Mouse (Mus musculus) CH12.LX (cell line): Measurements from ENCODE around the gene Gdf1. TPM values are rescaled to one million over a fixed set of nuclear protein-coding genes. Genes with fewer than 3 reads are reported as not detected.

Source experiments
- DNase-seq: peaks from one replicate; pipeline ENCODE4 v3.0.0-alpha.2; 2013; ENCODE audit errors: extremely low read depth
- H3K27ac ChIP-seq: 2 replicates; pipeline ENCODE4 v1.5.1; 2012; ENCODE audit warnings: low read depth, mild to moderate bottlenecking, control low read depth, moderate library complexity; ENCODE audit not compliant: insufficient read depth
- H3K27me3 ChIP-seq: replicated peaks from 2 replicates; pipeline ENCODE3; 2012; ENCODE audit warnings: inconsistent platforms
- H3K36me3 ChIP-seq, 2 experiments: replicated peaks in 1 of 2; 2 replicates each; pipeline versions ENCODE3 to v1.6.1; 2012; ENCODE audit warnings: inconsistent platforms in 1 of 2, low read length in 1 of 2, mild to moderate bottlenecking in 1 of 2, mixed read lengths in 1 of 2, moderate library complexity in 1 of 2; ENCODE audit not compliant: control insufficient read depth in 1 of 2, insufficient read depth in 1 of 2
- H3K4me1 ChIP-seq, 2 experiments: 2 replicates each; pipeline ENCODE4 v1.6.1; 2012; ENCODE audit warnings: inconsistent platforms in 1 of 2, moderate library complexity in 1 of 2; ENCODE audit not compliant: insufficient read depth in 2 of 2, control insufficient read depth in 1 of 2
- H3K4me2 ChIP-seq: 2 replicates; pipeline ENCODE4 v1.6.1; 2012; ENCODE audit warnings: low read depth, mild to moderate bottlenecking, control low read depth; ENCODE audit not compliant: poor library complexity, insufficient read depth, severe bottlenecking
- H3K4me3 ChIP-seq, 3 experiments: fragments of 150-350 bp in 1 of 3; sonication (generic) in 1 of 3; replicated peaks in 1 of 3; 2 replicates each; pipeline versions ENCODE3 to v1.5.1; 2011 to 2012; ENCODE audit warnings: low read depth in 2 of 3, low read length in 2 of 3, mild to moderate bottlenecking in 2 of 3, moderate library complexity in 2 of 3, control low read depth in 1 of 3, improper control_type of control experiment in 1 of 3, inconsistent platforms in 1 of 3, mixed read lengths in 1 of 3; ENCODE audit not compliant: poor library complexity in 1 of 3
- H3K79me2 ChIP-seq: replicated peaks from 2 replicates; pipeline ENCODE4 v1.6.1; 2012; ENCODE audit warnings: mild to moderate bottlenecking, moderate library complexity; ENCODE audit not compliant: control insufficient read depth, poor library complexity, insufficient read depth, severe bottlenecking; ENCODE audit errors: extremely low read depth
- H3K9ac ChIP-seq: 2 replicates; pipeline ENCODE4 v1.6.1; 2012; ENCODE audit warnings: low read depth, mild to moderate bottlenecking, control low read depth, moderate library complexity; ENCODE audit not compliant: insufficient read depth
- H3K9me3 ChIP-seq: replicated peaks from 2 replicates; pipeline ENCODE3; 2012; ENCODE audit warnings: low read length, inconsistent platforms, mixed read lengths
- BHLHE40 ChIP-seq: IDR thresholded peaks from 2 replicates; pipeline ENCODE4 v1.6.1; 2011; ENCODE audit warnings: mild to moderate bottlenecking, low read depth, low read length, improper control_type of control experiment
- CHD1 ChIP-seq: IDR thresholded peaks from 2 replicates; pipeline ENCODE4 v1.6.1; 2012; ENCODE audit warnings: low read depth, low read length, improper control_type of control experiment, inconsistent platforms
- CTCF ChIP-seq, 2 experiments: IDR thresholded peaks in 1 of 2; conservative IDR thresholded peaks in 1 of 2; 2 replicates each; pipeline ENCODE4 v1.5.1; 2011 to 2012; ENCODE audit warnings: low read depth in 2 of 2, low read length in 2 of 2, improper control_type of control experiment in 1 of 2, inconsistent platforms in 1 of 2, mild to moderate bottlenecking in 1 of 2, moderate library complexity in 1 of 2
- E2F4 ChIP-seq: IDR thresholded peaks from 2 replicates; pipeline ENCODE4 v1.6.1; 2011; ENCODE audit warnings: low read depth, low read length, improper control_type of control experiment; ENCODE audit not compliant: insufficient replicate concordance
- EP300 ChIP-seq: IDR thresholded peaks from 2 replicates; pipeline ENCODE4 v1.6.1; 2011; ENCODE audit warnings: low read length, improper control_type of control experiment
- GABPA ChIP-seq: IDR thresholded peaks from 2 replicates; pipeline ENCODE4 v1.6.1; 2012; ENCODE audit warnings: low read depth, low read length, improper control_type of control experiment, inconsistent platforms; ENCODE audit not compliant: insufficient replicate concordance
- HCFC1 ChIP-seq: IDR thresholded peaks from 2 replicates; pipeline ENCODE4 v1.6.1; 2012; ENCODE audit warnings: low read depth, mild to moderate bottlenecking, inconsistent platforms, low read length, improper control_type of control experiment
- JUN ChIP-seq: IDR thresholded peaks from 2 replicates; pipeline ENCODE4 v1.6.1; 2011; ENCODE audit warnings: low read depth, mild to moderate bottlenecking, low read length, improper control_type of control experiment, moderate library complexity; ENCODE audit not compliant: insufficient read depth
- KAT2A ChIP-seq: IDR thresholded peaks from 2 replicates; pipeline ENCODE4 v1.6.1; 2012; ENCODE audit warnings: low read length, improper control_type of control experiment, inconsistent platforms; ENCODE audit not compliant: insufficient replicate concordance
- MAFK ChIP-seq: IDR thresholded peaks from 2 replicates; pipeline ENCODE4 v1.6.1; 2011; ENCODE audit warnings: low read length, improper control_type of control experiment; ENCODE audit not compliant: insufficient replicate concordance
- MAX ChIP-seq: IDR thresholded peaks from 2 replicates; pipeline ENCODE4 v1.6.1; 2011; ENCODE audit warnings: low read length, improper control_type of control experiment
- MXI1 ChIP-seq: IDR thresholded peaks from 2 replicates; pipeline ENCODE4 v1.6.1; 2011; ENCODE audit warnings: mild to moderate bottlenecking, low read depth, low read length, improper control_type of control experiment
- NRF1 ChIP-seq: IDR thresholded peaks from 2 replicates; pipeline ENCODE4 v1.6.1; 2014; ENCODE audit warnings: low read depth, mild to moderate bottlenecking, inconsistent platforms, low read length, improper control_type of control experiment, moderate library complexity
- PAX5 ChIP-seq: IDR thresholded peaks from 2 replicates; pipeline ENCODE4 v1.6.1; 2012; ENCODE audit warnings: low read length, inconsistent platforms, mixed read lengths
- RAD21 ChIP-seq: IDR thresholded peaks from 2 replicates; pipeline ENCODE4 v1.6.1; 2011; ENCODE audit warnings: low read depth, mild to moderate bottlenecking, low read length, improper control_type of control experiment, moderate library complexity
- RCOR1 ChIP-seq: conservative IDR thresholded peaks from 2 replicates; pipeline ENCODE4 v1.6.1; 2012; ENCODE audit warnings: low read depth, mild to moderate bottlenecking, inconsistent platforms, low read length, improper control_type of control experiment
- SIN3A ChIP-seq: IDR thresholded peaks from 2 replicates; pipeline ENCODE4 v1.6.1; 2012; ENCODE audit warnings: low read length, improper control_type of control experiment, inconsistent platforms
- TBP ChIP-seq: conservative IDR thresholded peaks from 2 replicates; pipeline ENCODE4 v1.6.1; 2011; ENCODE audit warnings: low read depth, low read length, improper control_type of control experiment
- UBTF ChIP-seq: IDR thresholded peaks from 2 replicates; pipeline ENCODE4 v1.6.1; 2012; ENCODE audit warnings: low read depth, mild to moderate bottlenecking, inconsistent platforms, low read length, improper control_type of control experiment, moderate library complexity
- USF2 ChIP-seq: conservative IDR thresholded peaks from 2 replicates; pipeline ENCODE4 v1.6.1; 2011; ENCODE audit warnings: low read depth, low read length, improper control_type of control experiment
- ZMIZ1 ChIP-seq: IDR thresholded peaks from 2 replicates; pipeline ENCODE4 v1.6.1; 2012; ENCODE audit warnings: low read depth, mild to moderate bottlenecking, inconsistent platforms, low read length, improper control_type of control experiment
- dilution Hi-C: fragments of 300-500 bp; cut with MboI; formaldehyde crosslinking; loops from 2 replicates; pipeline ENCODE4 v1.14.3; 2020; ENCODE audit warnings: low sequenced_read_pairs; ENCODE audit not compliant: extremely low pct_unique_long_range_greater_than_20kb, extremely low pct_ligation_motif_present
- in situ Hi-C: fragments of 300-500 bp; cut with MboI; formaldehyde crosslinking; loops from 3 replicates; pipeline ENCODE4 v1.14.3; 2019; ENCODE audit warnings: low sequenced_read_pairs, low pct_ligation_motif_present, low pct_unique_long_range_greater_than_20kb, mixed read lengths
- polyA plus RNA-seq: library from polyadenylated mRNA; unstranded; fragments of >175 nt; gene quantifications from 2 replicates; pipeline ENCODE4 v1.2.1, GENCODE M21; 2012; ENCODE audit warnings: low read depth; ENCODE audit not compliant: insufficient read length
- total RNA-seq, 2 experiments: library from RNA; depleted of rRNA; stranded (reverse); fragments of 300-350 nt in 1 of 2; fragments of >200 nt in 1 of 2; gene quantifications; 2 replicates each; pipeline ENCODE4 v1.2.3; 2012 to 2014

Gene Gdf1
- total and polyA plus RNA-seq, 3 experiments = 0.17 TPM; not detected in 2

- no peak within 1 kb of the TSS for H3K9ac ChIP-seq
- peaks cover 24% of the 10 kb centered on the region for H3K27me3 ChIP-seq
- no peaks in the 10 kb centered on the region for H3K9me3 ChIP-seq
- TF ChIP-seq NRF1 = peak; percentile 51
- TF ChIP-seq HCFC1 = no peak
- H3K79me2 ChIP-seq = no peaks in the 10 kb centered on the region
- H3K4me3 ChIP-seq = peak within 1 kb of the TSS in 1 of 3 experiments; percentile 33
- H3K4me1 ChIP-seq = peaks cover 0 to 5% of the 10 kb centered on the region in 2 experiments; a peak in 1 of 4 replicates
- peaks cover 23 to 28% of the 10 kb centered on the region in 2 experiments for H3K36me3 ChIP-seq
- dilution Hi-C loops = no loop called here
- no peak within 1 kb of the TSS for H3K27ac ChIP-seq
- no peak for DNase-seq
- peak within 1 kb of the TSS; percentile 11 for H3K4me2 ChIP-seq
- in situ Hi-C loops = no loop called here
Measured at GRCm38 (mm10) chr8:70315624-70316510, 13.8 kb upstream of the Gdf1 start, which contains the start of gene Cers1. Gene Cers1 (plus strand): TSS chr8:70315775.

GRCm38 (mm10) chr8:70316511-70317504 lies 12.8 kb upstream of the Gdf1 start:
- in situ Hi-C loops = no loop called here
- Histone ChIP-seq H3K9me3 (no peaks in the 10 kb centered on the region), H3K27ac (no peak overlapping the region), H3K4me1 (peaks cover 3 to 7% of the 10 kb centered on the region in 2 experiments; a peak in 2 of 4 replicates), H3K9ac (no peak overlapping the region), H3K4me3 (no peak overlapping the region), H3K4me2 (no peak overlapping the region), H3K79me2 (no peaks in the 10 kb centered on the region), H3K36me3 (peaks cover 14 to 18% of the 10 kb centered on the region in 2 experiments), H3K27me3 (peaks cover 24% of the 10 kb centered on the region)
- no peak for DNase-seq
- dilution Hi-C loops = no loop called here
- TF ChIP-seq CTCF (conservative IDR thresholded peaks at IDR 0.05 in 1 of 2, IDR thresholded peaks at IDR 0.05 in 1 of 2; ENCODE audit: low read depth in 2 of 2, low read length in 2 of 2) (peak in 1 of 2 experiments; percentile 29; a peak in 2 of 4 replicates), RAD21 (peak; percentile 22), SIN3A (no peak)

GRCm38 (mm10) chr8:70317872-70318271 lies 11.7 kb upstream of the Gdf1 start:
- peaks cover 14 to 17% of the 10 kb centered on the region in 2 experiments for H3K4me1 ChIP-seq
- no peak for DNase-seq
- no peak for TF ChIP-seq JUN
- TF ChIP-seq E2F4 = no peak
- no peak for TF ChIP-seq PAX5
- TF ChIP-seq GABPA = no peak
- no peak for TF ChIP-seq KAT2A
- TF ChIP-seq SIN3A = no peak
- no peak for TF ChIP-seq BHLHE40
- TF ChIP-seq MAX = no peak
- TF ChIP-seq MAFK = no peak
- no peak for TF ChIP-seq HCFC1
- no peak for TF ChIP-seq USF2
- no peak for TF ChIP-seq UBTF
- no peak for TF ChIP-seq CHD1
- no peak for TF ChIP-seq MXI1
- TF ChIP-seq ZMIZ1 = no peak
- no peak for TF ChIP-seq RCOR1
- TF ChIP-seq TBP = no peak
- TF ChIP-seq EP300 = no peak
- H3K36me3 ChIP-seq = peaks cover 7 to 11% of the 10 kb centered on the region in 2 experiments
- no peak overlapping the region for H3K4me3 ChIP-seq
- H3K27ac ChIP-seq = no peak overlapping the region
- H3K27me3 ChIP-seq = peaks cover 24% of the 10 kb centered on the region
- no peak overlapping the region for H3K4me2 ChIP-seq
- H3K9me3 ChIP-seq = no peaks in the 10 kb centered on the region
- dilution Hi-C loops = no loop called here
- no peak overlapping the region for H3K9ac ChIP-seq
- H3K79me2 ChIP-seq = no peaks in the 10 kb centered on the region
- in situ Hi-C loops = no loop called here
